Mouse (Mus musculus): Measurements from ENCODE around the gene Fbxo28. TPM values are rescaled to one million over a fixed set of nuclear protein-coding genes. Genes with fewer than 3 reads are reported as not detected.
A peak's percentile ranks its signal among the peaks of the same experiment; 100 is the strongest.

The Fbxo28 gene
- 10 to 100 TPM; 21.0 to 22.1 TPM for total RNA-seq (2021)
- long read RNA-seq, experiment 1, full-length matches to known transcripts: 9 of 12 reads
- long read RNA-seq, experiment 1, partial matches to known transcripts: 0 of 12 reads
- long read RNA-seq, experiment 1, other reads (novel, unspliced or antisense): 3 of 12 reads
- long read RNA-seq, experiment 2, full-length matches to known transcripts: 8 of 13 reads
- long read RNA-seq, experiment 2, partial matches to known transcripts: 0 of 13 reads
- long read RNA-seq, experiment 2, other reads (novel, unspliced or antisense): 5 of 13 reads

DNA sequence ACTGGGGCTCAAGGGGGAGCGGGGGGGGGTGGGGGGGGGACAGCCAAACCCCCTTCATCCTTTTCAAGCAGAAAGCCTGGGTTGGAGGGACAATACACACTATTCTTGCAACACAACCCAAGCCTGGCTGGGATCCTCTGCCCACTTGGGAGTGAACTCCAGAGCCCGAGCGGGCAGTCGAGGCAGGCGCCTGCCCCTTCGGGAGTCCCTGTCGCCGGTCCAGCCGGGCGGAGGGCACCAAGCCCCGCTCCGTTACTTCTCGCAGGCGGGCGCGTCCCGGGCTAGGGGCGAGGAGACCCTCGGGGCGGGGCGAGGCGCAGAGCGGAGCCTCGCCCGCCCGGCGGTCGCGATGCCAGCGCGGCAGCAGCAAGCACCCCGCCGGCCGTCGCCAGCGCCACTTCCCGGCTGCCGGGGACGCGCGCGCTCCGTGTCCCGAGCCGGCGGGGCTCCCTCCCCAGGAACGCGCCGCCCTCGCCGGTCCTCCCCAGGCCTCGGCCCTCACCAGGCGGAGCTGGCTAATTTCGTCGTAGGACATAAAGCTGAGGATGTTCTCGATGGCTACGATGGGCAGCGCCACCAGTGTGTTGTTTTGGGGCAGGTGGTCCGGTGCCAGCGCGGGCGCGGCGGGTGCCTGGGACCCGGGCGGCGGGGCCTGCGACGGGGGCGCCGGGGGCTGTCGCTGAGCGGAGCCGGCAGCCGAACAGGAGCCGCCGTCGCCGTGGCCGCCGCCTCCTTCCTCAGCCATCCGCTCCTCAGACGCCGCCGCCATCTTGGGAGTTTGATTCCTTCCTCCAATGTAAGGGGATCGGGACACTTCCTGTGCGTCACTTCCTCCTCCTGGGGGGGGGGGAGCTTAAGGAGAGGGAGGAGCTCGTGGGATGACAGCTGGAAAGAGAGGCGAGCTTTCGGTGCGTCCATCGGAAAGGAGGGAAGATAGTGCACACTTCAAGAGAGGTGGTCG lies at the start of gene Fbxo28:
Fbxo28 (minus strand) TSS at position 809 of the 961 bp plus-strand sequence.
- DNase-seq (ENCODE audit: low spot score): peak; percentile 86

DNA sequence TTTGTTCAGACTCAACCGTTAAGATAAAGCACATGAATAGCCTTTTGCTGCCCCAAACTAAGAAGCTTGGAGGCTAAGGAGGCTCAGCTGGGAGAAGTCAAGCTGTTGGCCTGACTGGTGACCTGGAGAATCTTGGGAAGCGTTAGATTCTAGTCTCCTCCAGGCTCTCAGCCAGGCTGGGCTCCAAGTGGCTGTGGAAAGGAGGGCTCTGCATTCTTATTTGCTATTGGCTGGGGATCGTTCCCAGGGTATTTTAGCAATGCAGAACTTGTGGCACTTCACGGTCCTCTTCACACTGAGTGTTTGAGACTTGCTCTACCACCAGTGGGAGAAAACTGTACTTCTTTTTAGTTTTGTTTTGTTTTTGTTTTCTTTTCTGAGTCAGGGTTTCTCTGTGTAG lies 47.3 kb upstream of the Fbxo28 start:
- DNase-seq (ENCODE audit: low spot score): no peak

DNA sequence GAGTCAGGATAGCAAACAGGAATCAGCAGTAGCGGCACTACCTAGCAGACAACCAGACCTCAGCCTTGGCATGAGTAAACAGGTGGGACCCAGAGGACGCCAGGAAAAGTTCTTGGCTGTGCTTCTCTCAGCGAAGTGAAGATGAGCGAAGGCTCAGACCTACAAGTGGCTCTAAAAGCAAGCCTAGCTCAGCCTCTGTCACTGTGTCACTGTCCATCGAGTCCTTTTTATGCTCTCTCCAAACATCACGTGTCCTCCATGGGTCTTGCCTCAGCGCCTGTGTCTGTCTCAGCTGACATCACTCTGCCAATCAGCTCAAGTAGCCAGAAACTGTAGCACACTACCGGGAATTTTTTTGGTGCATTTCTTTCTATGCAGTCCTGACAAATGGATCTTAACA lies 45.0 kb upstream of the Fbxo28 start:
- DNase-seq (ENCODE audit: low spot score): peak; percentile 44

DNA sequence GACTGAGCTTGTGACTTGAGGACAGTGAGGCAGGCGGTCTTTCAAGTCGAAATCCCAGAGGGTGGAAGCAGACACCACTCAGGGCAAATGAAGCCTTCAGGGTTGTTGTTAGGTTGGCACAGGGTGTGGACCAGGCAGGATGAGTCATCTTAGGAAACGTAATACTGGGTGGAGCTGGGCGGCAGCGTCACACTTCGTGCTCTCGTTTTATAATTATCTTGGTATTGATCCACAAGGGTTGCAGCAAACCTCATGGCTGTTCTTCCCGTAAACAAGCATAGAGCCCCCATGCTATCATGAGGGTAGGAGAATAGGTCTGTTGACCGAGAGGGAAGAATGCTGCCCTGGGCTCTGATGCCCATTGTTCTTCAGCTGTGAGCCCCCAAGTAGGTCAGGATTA lies 41.7 kb upstream of the Fbxo28 start:
- DNase-seq (ENCODE audit: low spot score): peak; percentile 76

DNA sequence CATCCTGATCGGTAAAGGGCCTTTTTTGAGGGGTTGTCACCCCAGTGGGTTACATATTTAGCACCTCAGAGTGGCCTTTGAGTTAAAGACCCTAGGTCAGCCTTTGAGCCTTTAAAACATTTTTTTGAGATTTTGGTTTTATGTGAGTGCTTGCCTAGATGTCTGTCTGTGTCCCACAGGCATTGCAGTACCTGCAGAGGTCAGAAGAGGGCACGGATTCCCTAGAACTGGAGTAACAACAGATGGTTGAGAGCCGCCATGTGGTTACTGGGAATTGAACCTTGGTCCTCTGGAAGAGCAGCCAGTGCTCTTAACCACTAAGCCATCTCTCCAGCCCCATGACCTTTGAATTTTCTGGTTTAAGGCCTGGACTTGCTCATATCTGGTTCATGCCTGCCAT lies 39.9 kb upstream of the Fbxo28 start:
- DNase-seq (ENCODE audit: low spot score): no peak

DNA sequence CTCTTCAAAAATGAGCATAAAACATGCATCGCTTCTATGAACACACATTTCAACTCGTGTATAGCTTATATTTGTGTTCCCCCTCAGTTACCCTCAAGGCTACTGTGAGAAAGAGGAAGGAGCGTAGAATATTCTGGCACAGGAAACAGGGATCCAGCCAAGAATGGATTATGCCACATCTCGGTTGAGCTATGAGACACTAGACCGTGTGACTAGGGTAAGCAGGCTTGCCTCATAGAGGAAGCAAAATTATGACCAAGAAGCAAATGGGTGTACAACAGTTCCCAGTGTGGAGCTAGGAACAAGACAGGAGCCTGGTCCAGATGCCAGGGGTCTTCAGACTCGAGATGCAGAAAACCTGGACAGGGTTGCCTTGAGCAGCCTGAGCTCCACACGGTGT lies 39.3 kb upstream of the Fbxo28 start:
- no peak for DNase-seq (ENCODE audit: low spot score)

DNA sequence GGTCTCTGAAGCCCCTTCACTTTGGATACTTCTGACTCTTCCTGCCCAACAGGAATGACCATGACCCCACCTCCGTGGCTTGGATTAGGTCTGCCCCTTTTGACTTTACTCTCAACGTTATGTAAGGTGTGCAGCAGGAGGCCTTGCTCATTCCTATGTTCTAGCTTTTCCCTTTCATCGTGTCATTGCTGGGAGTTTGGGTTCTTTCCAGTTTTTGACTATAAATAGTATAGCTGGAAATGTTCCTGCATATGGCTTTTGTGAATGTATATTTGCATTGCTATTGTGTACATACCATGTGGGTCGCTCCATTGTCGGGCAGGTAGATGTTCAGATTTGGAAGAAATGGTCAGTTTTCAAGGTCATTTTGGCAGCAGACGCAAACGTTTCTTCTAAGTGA lies 37.4 kb upstream of the Fbxo28 start:
- no peak for DNase-seq (ENCODE audit: low spot score)

DNA sequence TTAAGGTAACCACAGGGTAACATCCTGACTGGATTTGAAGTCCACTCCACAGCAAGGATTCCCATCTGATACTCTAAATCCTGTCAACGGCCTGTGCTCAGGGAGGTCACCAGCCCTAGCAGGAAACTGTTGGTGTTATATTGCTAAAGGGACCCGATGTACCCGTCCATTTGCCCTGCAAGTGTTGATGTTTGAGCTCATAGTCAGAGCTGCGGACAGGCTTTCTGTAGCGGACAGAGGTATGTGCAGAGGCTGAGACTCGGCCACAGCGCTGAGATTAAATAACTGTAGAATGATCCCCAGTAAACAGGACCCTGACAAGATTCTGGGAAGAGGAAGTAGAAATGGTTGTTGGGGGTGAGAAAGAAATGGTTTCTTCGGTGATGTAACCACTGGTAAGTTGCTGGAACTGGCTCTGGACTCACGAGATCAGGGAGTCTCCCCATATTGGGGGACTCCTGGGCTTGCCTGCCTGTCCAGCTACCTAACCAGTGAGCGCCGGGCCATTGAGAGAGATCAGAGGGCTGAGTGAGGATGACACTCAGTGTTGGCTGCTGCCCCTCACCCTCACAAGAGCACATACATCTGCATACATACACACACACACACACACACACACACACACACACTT lies 36.9 kb upstream of the Fbxo28 start:
- DNase-seq (ENCODE audit: low spot score): no peak

DNA sequence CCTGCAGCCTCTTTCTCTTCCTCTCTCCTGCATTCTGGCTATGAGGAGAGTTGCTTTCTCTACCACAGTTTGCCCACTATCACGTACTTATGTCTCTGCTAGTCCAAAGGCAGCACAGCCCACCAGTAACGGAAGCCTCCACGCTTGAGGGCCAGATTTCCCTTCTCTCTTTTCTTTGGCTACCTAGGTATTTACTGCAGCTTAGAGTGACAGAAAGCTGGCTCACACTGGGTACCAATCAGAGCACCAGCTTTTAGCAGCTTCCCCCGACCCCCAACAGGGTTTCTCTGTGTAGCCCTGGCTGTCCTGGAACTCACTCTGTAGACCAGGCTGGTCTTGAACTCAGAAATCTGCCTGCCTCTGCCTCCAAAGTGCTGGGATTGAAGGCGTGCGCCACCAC lies 36.1 kb upstream of the Fbxo28 start:
- no peak for DNase-seq (ENCODE audit: low spot score)

DNA sequence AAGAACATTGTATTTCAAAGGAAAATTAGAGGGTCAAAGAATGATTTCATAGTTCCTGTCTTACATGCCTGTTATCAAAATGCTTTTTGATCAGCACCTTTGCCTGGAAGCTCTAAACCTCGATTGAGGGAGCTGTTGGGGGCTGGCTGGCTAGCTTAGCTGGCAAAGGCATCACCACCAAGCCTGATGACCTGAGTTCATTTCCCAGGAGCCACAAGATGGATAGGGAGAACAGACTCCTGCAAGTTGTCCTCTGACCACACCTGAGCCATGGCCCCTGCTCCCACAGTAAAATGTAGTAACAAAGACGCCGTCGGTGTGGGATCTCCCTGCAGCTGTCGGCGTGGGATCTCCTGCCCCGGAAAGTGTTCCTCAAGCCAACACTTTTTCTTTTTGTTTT lies 35.4 kb upstream of the Fbxo28 start:
- no peak for DNase-seq (ENCODE audit: low spot score)

DNA sequence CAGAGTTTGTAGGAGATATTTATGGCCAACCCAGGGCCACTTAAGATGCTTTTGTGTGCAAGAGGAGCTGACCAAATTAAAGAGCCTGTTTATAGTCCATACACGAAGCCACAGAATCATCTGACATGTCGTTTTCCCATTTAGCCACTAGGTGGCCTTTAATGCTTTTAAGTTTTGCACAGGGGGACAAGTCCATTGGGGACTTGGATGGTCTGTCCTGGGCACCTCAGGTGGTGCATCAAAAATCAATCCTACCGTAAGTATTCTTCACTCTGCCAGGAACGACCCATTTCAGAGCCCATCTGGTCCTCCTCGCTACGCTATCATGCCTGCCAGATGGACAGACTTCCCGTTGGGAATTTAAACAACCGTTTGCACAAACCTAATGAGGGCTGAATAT lies 34.8 kb upstream of the Fbxo28 start:
- DNase-seq (ENCODE audit: low spot score): no peak

DNA sequence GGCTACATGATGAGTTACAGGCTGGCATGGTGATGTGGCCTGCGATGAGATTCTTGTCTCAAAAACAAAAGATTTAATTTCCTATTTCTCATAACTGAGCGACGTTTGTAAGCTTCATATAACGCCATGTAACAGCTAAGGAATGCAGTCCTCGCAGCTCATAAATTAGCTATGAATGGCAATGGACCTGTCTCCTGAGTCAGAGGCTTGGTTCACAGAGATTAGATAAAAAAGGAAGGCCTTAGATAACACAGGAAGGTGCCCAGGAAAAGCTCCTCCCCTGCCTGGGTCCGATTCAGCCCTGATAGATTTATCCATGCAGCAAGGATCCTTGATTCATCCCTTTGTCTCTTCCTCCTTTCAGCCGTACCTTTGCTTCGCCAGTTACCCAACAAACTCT lies 30.5 kb upstream of the Fbxo28 start:
- no peak for DNase-seq (ENCODE audit: low spot score)

DNA sequence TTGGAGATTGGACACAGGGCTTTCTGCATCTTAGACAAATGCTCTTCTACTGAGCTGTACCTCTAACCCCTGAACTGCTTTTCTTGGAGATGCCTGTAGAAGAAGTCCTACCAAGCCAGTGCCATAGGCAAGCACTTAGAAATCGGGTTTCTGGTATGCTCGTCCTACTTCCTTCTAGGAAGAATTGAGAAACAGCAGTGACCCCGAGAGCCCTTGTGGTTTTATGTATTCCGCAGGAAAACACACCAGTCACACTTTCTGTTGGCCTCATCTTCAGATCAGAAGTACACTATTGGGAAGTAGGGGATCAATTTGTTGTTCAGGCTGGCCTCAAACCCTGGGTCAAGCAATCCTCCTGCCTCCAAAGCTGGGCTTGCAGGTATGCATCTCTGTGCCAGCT lies 28.0 kb upstream of the Fbxo28 start:
- no peak for DNase-seq (ENCODE audit: low spot score)

DNA sequence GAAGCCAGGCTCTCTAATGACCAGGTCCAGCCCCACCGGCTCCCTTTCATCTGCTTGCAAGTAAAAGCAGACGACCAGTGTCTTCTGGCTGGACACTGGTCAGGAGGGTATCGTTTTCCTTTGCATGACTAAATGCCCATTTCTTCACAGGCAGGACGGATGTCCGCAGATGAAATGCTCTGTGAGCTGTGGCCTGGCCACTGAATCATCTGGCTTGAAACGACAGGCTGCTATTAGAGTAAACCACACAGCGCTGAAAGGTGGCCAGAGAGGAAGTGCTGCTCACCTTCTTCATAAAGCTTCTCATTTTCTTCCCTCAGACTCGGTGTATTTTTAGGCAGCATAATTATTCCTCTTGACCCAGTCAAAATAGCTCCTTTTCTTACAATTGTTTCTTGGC lies 27.4 kb upstream of the Fbxo28 start:
- DNase-seq (ENCODE audit: low spot score): no peak

DNA sequence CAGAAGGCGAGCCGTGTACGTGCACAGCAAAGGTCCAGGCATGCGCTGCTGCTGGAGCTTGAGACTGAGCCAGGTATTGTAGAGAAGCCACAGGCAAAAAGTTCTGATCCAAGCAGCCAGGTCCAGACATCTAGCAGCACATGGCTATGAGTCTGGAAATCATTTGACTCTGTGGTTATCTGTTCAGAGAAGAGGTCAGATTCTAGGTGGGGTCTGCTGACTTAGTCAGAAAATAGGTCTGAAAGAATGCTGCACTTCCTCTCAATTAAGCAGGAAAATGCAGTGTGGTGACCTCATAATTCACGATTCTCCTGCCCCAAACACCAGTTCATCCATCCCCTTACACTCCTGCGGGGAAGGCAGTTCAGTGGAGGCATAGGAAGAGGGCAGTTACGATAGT lies 26.9 kb upstream of the Fbxo28 start:
- no peak for DNase-seq (ENCODE audit: low spot score)

DNA sequence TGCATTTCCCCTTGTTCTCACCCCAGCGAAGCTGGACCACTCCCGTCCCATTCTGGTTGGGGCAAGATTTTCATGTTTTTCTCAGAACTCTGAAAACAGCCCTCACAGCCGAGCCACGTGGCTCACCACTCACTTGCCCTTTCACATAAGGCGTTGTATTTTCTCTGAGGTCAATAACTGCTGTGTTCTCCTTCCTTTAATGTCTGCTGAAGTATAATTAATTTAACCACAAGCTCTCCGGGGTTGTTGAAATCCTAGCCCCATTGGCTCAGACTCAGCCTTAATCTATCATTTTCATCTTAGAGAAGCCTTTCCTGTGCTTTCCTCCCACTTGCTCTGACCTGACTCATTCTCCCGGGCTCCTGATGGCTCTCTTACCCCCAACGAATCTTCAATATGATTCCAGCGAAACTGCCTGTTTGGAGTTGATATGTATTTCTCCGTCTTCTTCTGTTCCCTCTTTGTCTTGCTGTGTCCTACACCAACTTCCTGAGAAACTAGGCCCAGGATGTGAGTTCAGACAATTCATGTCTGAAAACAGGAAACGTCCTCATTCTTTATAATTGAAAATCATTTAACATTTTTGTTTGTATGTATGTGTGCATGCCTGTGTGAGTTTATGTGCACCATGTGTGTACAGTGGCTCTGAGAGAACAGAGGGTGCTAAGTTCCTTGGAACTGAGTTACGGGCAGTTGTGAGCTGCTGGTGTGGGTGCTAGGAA lies 22.4 kb upstream of the Fbxo28 start:
- no peak for DNase-seq (ENCODE audit: low spot score)

DNA sequence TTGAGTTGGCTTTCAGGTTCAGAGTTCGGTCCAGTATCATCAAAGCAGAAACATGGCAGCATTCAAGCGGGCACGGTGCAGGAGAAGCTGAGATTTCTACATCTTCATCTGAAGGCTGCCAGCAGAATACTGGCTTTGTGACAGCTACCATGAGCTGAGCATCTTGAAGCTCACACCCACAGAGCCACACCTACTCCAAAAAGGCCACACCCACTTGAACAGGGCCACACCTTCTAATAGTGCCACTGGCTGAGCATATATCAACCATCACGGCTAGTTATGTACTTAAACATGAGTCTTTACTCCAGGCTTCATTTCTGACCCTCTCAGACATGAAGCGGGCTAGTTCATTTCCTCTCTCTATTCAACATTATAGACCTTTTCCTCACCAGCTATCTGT lies 21.3 kb upstream of the Fbxo28 start:
- DNase-seq (ENCODE audit: low spot score): no peak

DNA sequence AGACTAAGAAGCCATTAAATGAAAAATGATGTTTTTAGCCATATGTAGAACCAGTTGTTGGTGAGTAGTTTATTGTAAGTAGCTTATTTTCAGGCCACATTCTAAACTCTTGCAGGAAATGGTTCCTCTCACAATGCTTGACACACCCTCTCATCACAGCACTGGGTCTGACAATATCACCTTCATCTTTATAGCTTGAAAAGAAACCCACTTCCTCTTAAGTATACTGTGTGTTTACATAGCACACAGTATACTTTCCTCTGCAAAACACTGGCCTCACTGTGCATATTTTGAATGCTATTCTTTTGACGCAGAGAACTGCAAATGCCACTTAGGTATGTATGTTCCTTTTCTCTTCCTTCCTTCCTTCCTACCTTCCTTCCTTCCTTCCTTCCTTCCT lies 16.7 kb upstream of the Fbxo28 start:
- DNase-seq (ENCODE audit: low spot score): no peak

DNA sequence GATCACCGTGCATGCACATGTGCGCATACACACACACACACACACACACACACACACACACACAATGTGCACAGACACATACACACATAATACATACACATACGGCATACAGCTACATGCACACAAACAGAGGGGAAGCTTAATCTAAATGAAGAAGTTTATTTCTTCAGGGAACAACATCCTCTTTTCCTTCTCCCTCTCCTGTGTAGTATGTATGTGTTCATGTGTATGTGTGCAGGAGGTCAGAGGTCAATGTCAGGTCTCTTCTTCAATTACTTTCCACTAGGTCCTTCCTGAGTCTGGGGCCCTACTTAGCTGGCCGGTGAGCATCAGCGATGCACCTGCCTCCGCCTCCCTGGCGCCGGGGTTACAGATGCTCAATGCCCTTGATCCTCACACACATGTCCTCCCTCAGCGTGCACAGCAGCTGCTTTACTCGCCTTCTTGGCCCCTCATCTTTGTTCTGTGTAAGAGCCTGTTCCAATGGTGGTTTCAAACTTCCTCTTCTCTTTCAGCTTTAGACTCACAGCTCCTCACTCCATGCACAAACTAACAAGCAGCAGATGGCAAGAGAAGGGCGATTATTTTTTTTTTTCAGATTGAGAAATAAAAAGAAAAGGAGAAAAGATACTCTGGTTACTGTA lies 13.2 kb upstream of the Fbxo28 start:
- no peak for DNase-seq (ENCODE audit: low spot score)

DNA sequence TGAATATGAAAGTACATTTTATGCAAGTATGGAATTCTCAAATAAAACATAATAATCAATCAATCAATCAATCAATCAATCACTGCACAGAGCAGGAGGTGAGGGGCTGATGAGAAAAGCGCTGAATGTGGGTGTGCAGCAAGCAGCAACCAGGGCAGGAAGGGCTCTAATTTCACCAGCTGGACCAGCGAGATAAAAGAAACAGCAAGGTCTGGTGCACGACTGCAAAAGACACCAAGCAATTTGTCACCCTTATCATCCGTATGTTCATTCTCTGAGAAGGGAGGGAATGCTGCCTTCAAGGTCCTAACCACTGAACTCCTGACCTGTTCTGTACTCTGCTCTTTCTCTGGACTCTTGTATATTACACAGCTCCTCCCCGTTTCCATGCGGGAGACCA lies 8.1 kb upstream of the Fbxo28 start:
- DNase-seq (ENCODE audit: low spot score): no peak

DNA sequence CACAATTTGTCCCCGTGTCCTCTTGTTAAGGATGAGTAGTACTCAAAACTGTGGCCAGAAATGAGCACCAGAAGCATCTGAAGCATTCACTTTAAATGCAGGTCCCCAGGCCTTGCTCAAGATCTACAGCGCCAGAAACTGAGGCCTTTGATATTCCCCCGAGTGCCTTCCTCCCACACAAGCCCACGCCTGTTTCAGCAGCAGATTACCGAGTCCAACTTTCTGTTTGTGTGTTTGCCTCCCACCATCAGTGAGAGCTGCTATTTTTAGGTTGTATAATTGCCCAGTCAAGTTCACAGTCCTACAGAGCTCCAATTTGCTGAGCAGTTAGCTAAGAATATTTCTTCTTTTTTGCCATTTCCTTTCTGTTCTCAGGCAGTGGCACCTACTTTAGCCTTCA lies 5.1 kb upstream of the Fbxo28 start:
- DNase-seq (ENCODE audit: low spot score): no peak

All from gastrocnemius, adult 18-20 months (tissue).